Mouse (Mus musculus) brain, embryonic 14.5 days (tissue): ENCODE measurements at regions not wholly inside any gene's neighbourhood (a gene's known extent, or its start where the extent isn't known, plus 50 kb on each side); places are given as distances from the start of the nearest gene placed in this dataset.

Experiments
- CTCF ChIP-seq: fragments of 200-500 bp; IDR thresholded peaks from 2 replicates; pipeline ENCODE4 v1.5.1; 2012; ENCODE audit warnings: inconsistent platforms, mild to moderate bottlenecking, moderate library complexity, borderline replicate concordance; ENCODE audit not compliant: insufficient read depth, insufficient read length; ENCODE audit errors: extremely low read depth
- POLR2A ChIP-seq: fragments of 200-500 bp; IDR thresholded peaks from 2 replicates; pipeline ENCODE4 v1.6.1; 2012; ENCODE audit warnings: mild to moderate bottlenecking, inconsistent platforms, borderline replicate concordance; ENCODE audit not compliant: poor library complexity, insufficient read depth, insufficient read length, severe bottlenecking; ENCODE audit errors: extremely low read depth

- no peak for TF ChIP-seq CTCF
- TF ChIP-seq POLR2A: no peak
Measured at GRCm38 (mm10) chr17:84039444-84039843, 148.3 kb downstream of the Zfp36l2 start.
